Mouse (Mus musculus) cortical plate, adult 2 months (tissue): ENCODE measurements around the gene Gm21954.

Experiments used
- CTCF ChIP-seq: fragments of 200-500 bp; IDR thresholded peaks from 2 replicates; pipeline ENCODE4 v1.5.1; 2011; ENCODE audit warnings: mild to moderate bottlenecking, control low read depth, low read length; ENCODE audit not compliant: insufficient read depth; ENCODE audit errors: extremely low read depth
- POLR2A ChIP-seq: fragments of 200-500 bp; IDR thresholded peaks from 2 replicates; pipeline ENCODE4 v1.6.1; 2011; ENCODE audit warnings: mild to moderate bottlenecking, low read length, control low read depth; ENCODE audit not compliant: insufficient read depth; ENCODE audit errors: extremely low read depth

DNA sequence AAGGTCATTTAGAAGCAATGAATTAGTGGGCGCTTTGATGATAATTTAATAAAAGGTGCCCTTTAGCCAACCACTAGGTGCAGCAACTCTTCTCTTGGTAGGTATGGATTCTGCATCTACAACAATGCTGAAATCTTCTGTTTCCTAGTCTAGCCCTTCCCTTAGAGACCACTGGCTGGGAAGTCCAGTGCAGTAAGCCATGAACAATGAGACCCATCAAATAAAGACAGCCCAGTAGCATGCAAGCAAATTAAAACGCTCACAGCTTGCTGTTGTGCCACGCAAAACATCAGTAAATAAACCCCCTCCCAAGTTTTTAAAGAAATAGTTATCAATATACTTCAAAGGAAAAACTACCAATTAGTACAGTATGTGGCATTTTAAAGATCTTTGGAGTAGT is 10.9 kb downstream of the Gm21954 start:
- no peak for TF ChIP-seq CTCF
- TF ChIP-seq POLR2A = no peak
